Mouse (Mus musculus): ENCODE measurements around the gene Alg12.
"Not testable (repeated sequence)": the region's sequence is repeated elsewhere in the genome, so short reads cannot be mapped to it uniquely, and the experiment has no call there.

Alg12 gene

GRCm38 (mm10) chr15:88794729-88795128, 24.4 kb downstream of the Alg12 start:
- in situ Hi-C loops (cut with MboI, MseI) = not testable (repeated sequence)

DNA sequence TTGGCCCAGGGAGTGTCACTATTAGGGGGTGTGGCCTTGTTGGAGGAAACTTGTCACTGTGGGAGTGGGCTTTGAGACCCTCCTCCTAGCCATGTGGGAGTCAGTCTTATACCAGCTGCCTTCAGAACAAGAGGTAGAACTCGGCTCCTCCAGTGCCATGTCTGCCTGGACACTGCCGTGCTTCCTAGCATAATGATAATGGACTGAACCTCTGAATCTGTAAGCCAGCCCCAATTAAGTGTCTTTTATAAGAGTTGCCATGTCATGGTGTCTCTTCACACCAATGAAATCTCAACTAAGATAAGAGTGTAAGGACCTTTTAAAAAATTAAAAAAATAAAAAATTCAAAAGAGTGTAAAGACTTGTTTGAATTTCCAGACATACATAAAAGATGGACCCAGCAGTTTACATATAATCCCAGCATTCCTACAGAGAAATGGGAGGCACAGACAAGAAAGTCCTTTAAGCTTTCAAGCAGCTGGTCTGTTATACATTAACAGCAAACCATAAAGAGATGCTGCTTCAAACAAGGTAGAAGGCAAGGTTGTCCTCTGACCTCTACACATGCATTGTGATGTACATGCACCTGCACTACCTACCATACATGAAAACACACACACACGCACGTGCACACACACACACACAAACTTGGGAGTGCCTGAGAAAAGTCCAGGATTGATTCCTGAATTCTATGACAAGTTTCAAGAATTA, 26.8 kb downstream of the Alg12 start:
- in situ Hi-C loops (cut with MboI, MseI) = no loop called here

GRCm38 (mm10) chr15:88774630-88775029, 44.5 kb downstream of the Alg12 start:
- in situ Hi-C loops (cut with MboI, MseI) = not testable (repeated sequence)

DNA sequence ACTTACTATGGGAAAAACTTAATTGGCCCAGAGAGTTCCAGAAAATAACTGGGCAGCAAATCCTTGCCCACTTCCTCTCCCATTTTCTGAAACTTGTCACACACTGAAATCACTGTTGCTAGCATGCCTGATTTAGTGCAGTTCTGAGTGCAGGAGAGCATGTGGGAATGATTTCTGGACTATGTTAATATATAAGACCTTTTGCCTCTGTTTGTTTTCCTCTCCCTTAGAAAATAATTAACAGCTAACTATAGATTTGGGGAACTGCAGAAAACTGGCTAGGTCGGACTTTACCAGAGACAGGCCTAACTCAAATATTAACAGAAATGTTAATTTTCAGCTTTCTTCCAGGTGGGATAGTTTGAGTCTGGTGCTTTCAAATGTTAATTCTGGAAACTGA, 50.6 kb downstream of the Alg12 start:
- in situ Hi-C loops (cut with MboI, MseI) = no loop called here

- in situ Hi-C loops (cut with MboI, MseI) = not testable (repeated sequence)
Observed at GRCm38 (mm10) chr15:88766139-88766538, 53.0 kb downstream of the Alg12 start.

DNA sequence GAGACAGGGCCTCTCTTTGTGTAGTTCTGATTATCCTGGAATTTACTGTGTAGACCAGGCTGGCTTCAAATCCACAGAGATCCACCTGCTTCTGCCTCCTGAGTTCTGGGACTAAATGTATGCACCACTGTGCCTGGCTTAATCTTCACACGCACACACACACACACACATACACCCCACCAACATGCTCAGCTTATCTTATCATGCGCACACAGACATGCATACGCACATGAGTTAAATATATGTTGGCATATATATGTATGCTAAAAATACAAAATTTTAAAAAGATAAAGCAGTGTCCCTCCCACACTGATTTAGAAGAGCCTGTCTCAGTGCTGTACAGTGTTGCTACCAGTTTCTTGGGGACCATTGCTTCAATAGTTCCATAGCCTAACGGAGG, 57.6 kb downstream of the Alg12 start:
- in situ Hi-C loops (cut with MboI, MseI) = no loop called here

DNA sequence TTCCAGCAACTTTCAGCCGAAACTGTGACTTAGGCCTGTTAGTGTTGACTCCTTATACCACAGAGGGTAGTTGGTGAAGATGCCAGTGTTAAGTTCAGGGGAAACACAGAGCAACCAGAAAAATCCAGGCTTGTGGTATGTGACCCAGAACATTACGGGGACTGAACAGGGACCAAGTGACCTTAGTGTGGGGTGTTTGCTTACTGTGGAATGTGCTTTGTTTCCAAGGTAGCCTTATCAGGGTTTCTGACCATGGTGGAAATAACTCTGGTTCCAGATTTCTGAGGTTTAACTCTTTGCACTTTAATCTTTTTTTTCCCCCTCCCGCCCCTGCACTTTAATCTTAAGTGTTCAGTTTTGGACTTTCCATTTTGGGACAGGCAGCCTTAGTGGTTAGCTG, 61.1 kb downstream of the Alg12 start:
- in situ Hi-C loops (cut with MboI, MseI) = loop anchor here (5.0 kb wide), 1 partner anchor 64 kb away; no protein-coding TSS in a partner anchor

DNA sequence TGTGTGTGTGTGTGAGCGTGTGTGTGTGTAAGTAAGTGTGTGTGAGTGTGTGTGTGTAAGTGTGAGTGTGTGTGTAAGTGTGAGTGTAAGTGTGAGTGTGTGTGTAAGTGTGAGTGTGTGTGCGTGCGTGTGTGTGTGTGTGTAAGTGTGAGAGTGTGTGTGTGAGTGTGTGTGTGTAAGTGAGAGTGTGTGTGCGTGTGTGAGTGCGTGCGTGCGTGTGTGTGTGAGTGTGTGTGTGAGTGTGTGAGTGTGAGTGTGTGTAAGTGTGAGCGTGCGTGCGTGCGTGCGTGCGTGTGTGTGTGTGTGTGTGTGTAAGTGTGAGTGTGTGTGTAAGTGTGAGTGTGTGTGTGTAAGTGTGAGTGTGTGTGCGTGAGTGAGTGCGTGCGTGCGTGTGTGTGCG, 63.4 kb downstream of the Alg12 start:
- in situ Hi-C loops (cut with MboI, MseI) = loop anchor here (5.0 kb wide), 1 partner anchor 67 kb away; no protein-coding TSS in a partner anchor
